Mouse (Mus musculus): ENCODE results near the gene Gys2. TPM values are rescaled to one million over a fixed set of nuclear protein-coding genes. Genes with fewer than 3 reads are reported as not detected.
"Not testable (repeated sequence)": the region's sequence is repeated elsewhere in the genome, so short reads cannot be mapped to it uniquely, and the experiment has no call there.

The Gys2 gene
- not detected in 2 replicates for polyA plus RNA-seq (2016; fragmentation: Nextera tagmentation; extraction: Ambion mirVana)

GRCm38 (mm10) chr6:142472801-142473203 lies at the start of gene Gys2:
Gys2 (minus strand) TSS chr6:142473109.
- no peaks in the 10 kb centered on the region for H3K36me3 ChIP-seq (replicated peaks)
- H3K27me3 ChIP-seq (ENCODE audit: poor library complexity, severe bottlenecking): no peaks in the 10 kb centered on the region
- H3K27ac ChIP-seq: no peak within 1 kb of the TSS
- no peaks in the 10 kb centered on the region for H3K4me1 ChIP-seq
- H3K9me3 ChIP-seq: no peaks in the 10 kb centered on the region
- no peak within 1 kb of the TSS for H3K4me3 ChIP-seq
- no peak for DNase-seq (ENCODE audit: extremely low spot score, low spot score)
- 69% methylated on average over 4 of the region's 4 CpGs for WGBS

- Histone ChIP-seq H3K27ac (no peak overlapping the region), H3K4me3 (no peak overlapping the region), H3K9me3 (no peaks in the 10 kb centered on the region), H3K36me3 (replicated peaks) (no peaks in the 10 kb centered on the region), H3K27me3 (ENCODE audit: poor library complexity, severe bottlenecking) (no peaks in the 10 kb centered on the region), H3K4me1 (no peaks in the 10 kb centered on the region)
- 86% methylated on average over 12 of the region's 12 CpGs for WGBS
- DNase-seq (ENCODE audit: extremely low spot score, low spot score): no peak
Observed at GRCm38 (mm10) chr6:142521591-142522110, 48.7 kb upstream of the Gys2 start.

GRCm38 (mm10) chr6:142519110-142519509 lies 46.2 kb upstream of the Gys2 start:
- Histone ChIP-seq H3K9me3 (no peaks in the 10 kb centered on the region), H3K36me3 (replicated peaks) (no peaks in the 10 kb centered on the region), H3K27ac (no peak overlapping the region), H3K27me3 (ENCODE audit: poor library complexity, severe bottlenecking) (0 out of 2 replicates have a peak, but pooled peaks cover 5% of the 10 kb centered on the region), H3K4me3 (no peak overlapping the region), H3K4me1 (no peaks in the 10 kb centered on the region)
- no peak for DNase-seq (ENCODE audit: extremely low spot score, low spot score)
- WGBS: 19% methylated on average over 6 of the region's 6 CpGs

- not testable (repeated sequence) for H3K9me3 ChIP-seq; DNase-seq (ENCODE audit: extremely low spot score, low spot score); H3K36me3 ChIP-seq (replicated peaks); H3K4me3 ChIP-seq; H3K27ac ChIP-seq
- Histone ChIP-seq H3K27me3 (ENCODE audit: poor library complexity, severe bottlenecking) (peaks cover 19% of the 10 kb centered on the region; the same call in 1 of the 2 replicates), H3K4me1 (peaks cover 25% of the 10 kb centered on the region)
- WGBS: 78% methylated on average over 9 of the region's 9 CpGs
Observed at GRCm38 (mm10) chr6:142515379-142515778, 42.5 kb upstream of the Gys2 start.

GRCm38 (mm10) chr6:142514912-142515311 lies 42.0 kb upstream of the Gys2 start:
- Histone ChIP-seq H3K27me3 (ENCODE audit: poor library complexity, severe bottlenecking) (peaks cover 24% of the 10 kb centered on the region), H3K9me3 (no peaks in the 10 kb centered on the region), H3K27ac (no peak overlapping the region), H3K4me1 (peaks cover 30% of the 10 kb centered on the region), H3K36me3 (replicated peaks) (no peaks in the 10 kb centered on the region), H3K4me3 (no peak overlapping the region)
- WGBS: 3% methylated on average over 10 of the region's 10 CpGs
- peak; percentile 48 for DNase-seq (ENCODE audit: extremely low spot score, low spot score)

GRCm38 (mm10) chr6:142512902-142513301 lies 40.0 kb upstream of the Gys2 start:
- Histone ChIP-seq H3K9me3 (no peaks in the 10 kb centered on the region), H3K27me3 (ENCODE audit: poor library complexity, severe bottlenecking) (peaks cover 35% of the 10 kb centered on the region), H3K4me3 (no peak overlapping the region), H3K36me3 (replicated peaks) (no peaks in the 10 kb centered on the region), H3K27ac (no peak overlapping the region), H3K4me1 (peaks cover 50% of the 10 kb centered on the region)
- 47% methylated on average over 3 of the region's 3 CpGs for WGBS
- DNase-seq (ENCODE audit: extremely low spot score, low spot score): no peak

GRCm38 (mm10) chr6:142511516-142512135 lies 38.7 kb upstream of the Gys2 start:
- Histone ChIP-seq H3K9me3 (no peaks in the 10 kb centered on the region), H3K4me1 (peaks cover 60% of the 10 kb centered on the region), H3K27me3 (ENCODE audit: poor library complexity, severe bottlenecking) (peaks cover 35% of the 10 kb centered on the region), H3K27ac (no peak overlapping the region), H3K4me3 (no peak overlapping the region), H3K36me3 (replicated peaks) (no peaks in the 10 kb centered on the region)
- DNase-seq (ENCODE audit: extremely low spot score, low spot score): no peak
- WGBS: 21% methylated on average over 12 of the region's 12 CpGs

GRCm38 (mm10) chr6:142508663-142509062 lies 35.8 kb upstream of the Gys2 start:
- WGBS: 16% methylated on average over 4 of the region's 4 CpGs
- DNase-seq (ENCODE audit: extremely low spot score, low spot score): no peak
- no peaks in the 10 kb centered on the region for H3K9me3 ChIP-seq
- H3K4me3 ChIP-seq: peak overlapping the region; percentile 73; the same call in 1 of the 2 replicates
- peak overlapping the region; percentile 90; the same call in 1 of the 2 replicates for H3K27ac ChIP-seq
- peaks cover 30% of the 10 kb centered on the region for H3K27me3 ChIP-seq (ENCODE audit: poor library complexity, severe bottlenecking)
- H3K36me3 ChIP-seq (replicated peaks): peaks cover 19% of the 10 kb centered on the region
- H3K4me1 ChIP-seq: peaks cover 87% of the 10 kb centered on the region

GRCm38 (mm10) chr6:142507785-142508162 lies 34.9 kb upstream of the Gys2 start, which contains the start of gene Ldhb:
Ldhb (minus strand) TSS chr6:142507957.
- H3K4me3 ChIP-seq: peak within 1 kb of the TSS; percentile 73
- peak within 1 kb of the TSS; percentile 90 for H3K27ac ChIP-seq
- 0% methylated on average over 18 of the region's 19 CpGs for WGBS
- H3K9me3 ChIP-seq: no peaks in the 10 kb centered on the region
- H3K36me3 ChIP-seq (replicated peaks): peaks cover 27% of the 10 kb centered on the region
- H3K27me3 ChIP-seq (ENCODE audit: poor library complexity, severe bottlenecking): peaks cover 28% of the 10 kb centered on the region
- peak; percentile 90 for DNase-seq (ENCODE audit: extremely low spot score, low spot score)
- H3K4me1 ChIP-seq: peaks cover 85% of the 10 kb centered on the region

- H3K4me1 ChIP-seq: peaks cover 82% of the 10 kb centered on the region
- no peak for DNase-seq (ENCODE audit: extremely low spot score, low spot score)
- H3K4me3 ChIP-seq: peak overlapping the region; percentile 73
Observed at GRCm38 (mm10) chr6:142507033-142507784, 34.3 kb upstream of the Gys2 start.

GRCm38 (mm10) chr6:142506338-142507032 lies 33.6 kb upstream of the Gys2 start:
- Histone ChIP-seq H3K27ac (peak overlapping the region; percentile 90), H3K36me3 (replicated peaks) (peaks cover 40% of the 10 kb centered on the region), H3K4me1 (peaks cover 75% of the 10 kb centered on the region), H3K27me3 (ENCODE audit: poor library complexity, severe bottlenecking) (peaks cover 21% of the 10 kb centered on the region), H3K9me3 (no peaks in the 10 kb centered on the region), H3K4me3 (peak overlapping the region; percentile 73)
- DNase-seq (ENCODE audit: extremely low spot score, low spot score): no peak
- 5% methylated on average over 10 of the region's 10 CpGs for WGBS

More at GRCm38 (mm10) chr6:142507033-142507784, 34.3 kb upstream of the Gys2 start:
- Histone ChIP-seq H3K36me3 (replicated peaks) (peaks cover 33% of the 10 kb centered on the region), H3K9me3 (no peaks in the 10 kb centered on the region), H3K27me3 (ENCODE audit: poor library complexity, severe bottlenecking) (peaks cover 27% of the 10 kb centered on the region), H3K27ac (peak overlapping the region; percentile 90)
- WGBS: under 1% methylated on average over 30 of the region's 30 CpGs

- Histone ChIP-seq H3K9me3 (no peaks in the 10 kb centered on the region), H3K27me3 (ENCODE audit: poor library complexity, severe bottlenecking) (no peaks in the 10 kb centered on the region), H3K27ac (peak overlapping the region; percentile 31), H3K36me3 (replicated peaks) (peaks cover 69% of the 10 kb centered on the region), H3K4me1 (peaks cover 46% of the 10 kb centered on the region), H3K4me3 (no peak overlapping the region)
- 72% methylated on average over 8 of the region's 8 CpGs for whole genome bisulfite sequencing
- no peak for DNase-seq (ENCODE audit: extremely low spot score, low spot score)
Observed at GRCm38 (mm10) chr6:142503601-142504000, 30.7 kb upstream of the Gys2 start.

Data from forebrain, embryonic 10.5 days (tissue).